Mouse (Mus musculus) erythroblast, embryonic 14.5 days (primary cell): ENCODE results near the gene Nav3. TPM values are rescaled to one million over a fixed set of nuclear protein-coding genes. Genes with fewer than 3 reads are reported as not detected.

Experiments used
- H3K27me3 ChIP-seq: 2 replicates; pipeline ENCODE4 v1.6.1; 2012; ENCODE audit warnings: inconsistent platforms; ENCODE audit not compliant: control insufficient read depth
- H3K36me3 ChIP-seq: 2 replicates; pipeline ENCODE4 v1.6.1; 2012; ENCODE audit warnings: mild to moderate bottlenecking, inconsistent platforms; ENCODE audit not compliant: control insufficient read depth
- H3K4me1 ChIP-seq: 2 replicates; pipeline ENCODE4 v1.6.1; 2012; ENCODE audit warnings: inconsistent platforms; ENCODE audit not compliant: control insufficient read depth
- H3K4me3 ChIP-seq: replicated peaks from 2 replicates; pipeline ENCODE3; 2012; ENCODE audit warnings: moderate library complexity, mild to moderate bottlenecking, inconsistent platforms
- H3K9me3 ChIP-seq: 2 replicates; pipeline ENCODE4 v1.6.1; 2012; ENCODE audit warnings: low read length, inconsistent platforms, mixed read lengths; ENCODE audit not compliant: control insufficient read depth
- GATA1 ChIP-seq: IDR thresholded peaks from 2 replicates; pipeline ENCODE4 v1.6.1; 2012; ENCODE audit warnings: low read length, inconsistent platforms, mixed read lengths
- TAL1 ChIP-seq: IDR thresholded peaks from 3 replicates; pipeline ENCODE4 v1.6.1; 2012; ENCODE audit warnings: low read length, inconsistent platforms, mixed read lengths
- polyA plus RNA-seq: library from polyadenylated mRNA; stranded (reverse); fragments of >175 nt; gene quantifications from 2 replicates; pipeline ENCODE4 v1.2.3, GENCODE M21; 2012

Gene Nav3
- polyA plus RNA-seq, 1 experiment: not detected

GRCm38 (mm10) chr10:109903241-109903640 is 552.8 kb downstream of the Nav3 start:
- Histone ChIP-seq H3K27me3 (no peaks in the 10 kb centered on the region), H3K4me1 (no peaks in the 10 kb centered on the region), H3K9me3 (no peaks in the 10 kb centered on the region; the same call in 1 of the 2 replicates), H3K4me3 (no peak overlapping the region), H3K36me3 (no peaks in the 10 kb centered on the region)
- TF ChIP-seq GATA1: no peak
- no peak for TF ChIP-seq TAL1

GRCm38 (mm10) chr10:109889171-109889475 is 566.9 kb downstream of the Nav3 start:
- Histone ChIP-seq H3K9me3 (no peaks in the 10 kb centered on the region), H3K27me3 (no peaks in the 10 kb centered on the region), H3K4me3 (no peak overlapping the region), H3K36me3 (no peaks in the 10 kb centered on the region), H3K4me1 (no peaks in the 10 kb centered on the region)
- TF ChIP-seq GATA1: no peak
- TF ChIP-seq TAL1: no peak

GRCm38 (mm10) chr10:109888355-109889170 is 567.4 kb downstream of the Nav3 start:
- no peaks in the 10 kb centered on the region for H3K36me3 ChIP-seq
- no peaks in the 10 kb centered on the region for H3K27me3 ChIP-seq
- no peaks in the 10 kb centered on the region for H3K9me3 ChIP-seq
- H3K4me1 ChIP-seq: no peaks in the 10 kb centered on the region
- H3K4me3 ChIP-seq: no peak overlapping the region
- TF ChIP-seq GATA1: no peak
- TF ChIP-seq TAL1: no peak

GRCm38 (mm10) chr10:109887160-109887559 is 568.8 kb downstream of the Nav3 start:
- Histone ChIP-seq H3K36me3 (no peaks in the 10 kb centered on the region), H3K4me3 (no peak overlapping the region), H3K9me3 (no peaks in the 10 kb centered on the region), H3K4me1 (no peaks in the 10 kb centered on the region), H3K27me3 (no peaks in the 10 kb centered on the region)
- TF ChIP-seq TAL1 (no peak), GATA1 (no peak)

GRCm38 (mm10) chr10:109876107-109876506 is 579.9 kb downstream of the Nav3 start:
- H3K36me3 ChIP-seq: no peaks in the 10 kb centered on the region
- TF ChIP-seq GATA1 (no peak), TAL1 (no peak)
- H3K27me3 ChIP-seq: no peaks in the 10 kb centered on the region
- H3K4me1 ChIP-seq: no peaks in the 10 kb centered on the region
- no peak overlapping the region for H3K4me3 ChIP-seq
- H3K9me3 ChIP-seq: no peaks in the 10 kb centered on the region

- H3K9me3 ChIP-seq: no peaks in the 10 kb centered on the region
- no peaks in the 10 kb centered on the region for H3K27me3 ChIP-seq
Measured at GRCm38 (mm10) chr10:109875312-109875830, 580.6 kb downstream of the Nav3 start.

GRCm38 (mm10) chr10:109874652-109875311 is 581.2 kb downstream of the Nav3 start:
- no peaks in the 10 kb centered on the region for H3K9me3 ChIP-seq
- H3K4me3 ChIP-seq: no peak overlapping the region
- H3K4me1 ChIP-seq: no peaks in the 10 kb centered on the region
- TF ChIP-seq TAL1: no peak
- no peak for TF ChIP-seq GATA1
- no peaks in the 10 kb centered on the region for H3K36me3 ChIP-seq
- no peaks in the 10 kb centered on the region for H3K27me3 ChIP-seq

More at GRCm38 (mm10) chr10:109875312-109875830, 580.6 kb downstream of the Nav3 start:
- no peaks in the 10 kb centered on the region for H3K36me3 ChIP-seq
- TF ChIP-seq GATA1 (no peak), TAL1 (no peak)
- H3K4me3 ChIP-seq: no peak overlapping the region
- H3K4me1 ChIP-seq: no peaks in the 10 kb centered on the region

- Histone ChIP-seq H3K4me3 (no peak overlapping the region), H3K27me3 (no peaks in the 10 kb centered on the region), H3K4me1 (no peaks in the 10 kb centered on the region), H3K36me3 (no peaks in the 10 kb centered on the region), H3K9me3 (no peaks in the 10 kb centered on the region)
- TF ChIP-seq GATA1: no peak
- no peak for TF ChIP-seq TAL1
Measured at GRCm38 (mm10) chr10:109866063-109866462, 589.9 kb downstream of the Nav3 start.

- no peak for TF ChIP-seq GATA1
- TF ChIP-seq TAL1: no peak
- Histone ChIP-seq H3K4me1 (no peaks in the 10 kb centered on the region), H3K9me3 (no peaks in the 10 kb centered on the region), H3K36me3 (no peaks in the 10 kb centered on the region), H3K4me3 (no peak overlapping the region), H3K27me3 (no peaks in the 10 kb centered on the region)
Measured at GRCm38 (mm10) chr10:109865391-109865790, 590.6 kb downstream of the Nav3 start.
